Mouse (Mus musculus) small intestine, adult 2 months (tissue): ENCODE data around the gene Mlc1. TPM values are rescaled to one million over a fixed set of nuclear protein-coding genes. Genes with fewer than 3 reads are reported as not detected.

Source experiments
- H3K27ac ChIP-seq: fragments of 200-500 bp; 2 replicates; pipeline ENCODE4 v1.5.1; 2012; ENCODE audit warnings: low read depth, low read length, control low read depth, inconsistent platforms; ENCODE audit not compliant: insufficient read depth
- H3K27me3 ChIP-seq: fragments of 200-500 bp; 2 replicates; pipeline ENCODE4 v1.6.1; 2012; ENCODE audit warnings: mild to moderate bottlenecking, moderate library complexity, low read length, inconsistent platforms; ENCODE audit not compliant: control insufficient read depth, insufficient read depth
- H3K36me3 ChIP-seq: fragments of 200-500 bp; 2 replicates; pipeline ENCODE4 v1.6.1; 2012; ENCODE audit warnings: mild to moderate bottlenecking, low read length, control low read depth, inconsistent platforms; ENCODE audit not compliant: control insufficient read depth, insufficient read depth
- H3K4me1 ChIP-seq: fragments of 200-500 bp; 2 replicates; pipeline ENCODE4 v1.6.1; 2012; ENCODE audit warnings: low read length, inconsistent platforms, mixed read lengths; ENCODE audit not compliant: control insufficient read depth, insufficient read depth, insufficient read length
- H3K4me3 ChIP-seq: fragments of 200-500 bp; 2 replicates; pipeline ENCODE4 v1.5.1; 2012; ENCODE audit warnings: low read depth, mild to moderate bottlenecking, control low read depth, inconsistent platforms, low read length, moderate library complexity
- CTCF ChIP-seq: fragments of 200-500 bp; IDR thresholded peaks from 2 replicates; pipeline ENCODE4 v1.5.1; 2012; ENCODE audit warnings: low read depth, mild to moderate bottlenecking, control low read depth, inconsistent platforms, low read length, moderate library complexity, mixed read lengths; ENCODE audit not compliant: insufficient replicate concordance, insufficient read length; ENCODE audit errors: extremely low read depth
- POLR2A ChIP-seq: fragments of 200-500 bp; IDR thresholded peaks from 2 replicates; pipeline ENCODE4 v1.6.1; 2012; ENCODE audit warnings: low read depth, mild to moderate bottlenecking, control low read depth, inconsistent platforms, low read length, moderate library complexity
- WGBS: fragments of 180-500 bp; shearing (Covaris S2); methylation state at CpG from one replicate; pipeline ENCODE4 v1.1.7; 2018; 5-methylcytosine and 5-hydroxymethylcytosine counted together
- polyA plus RNA-seq: library from polyadenylated mRNA; depleted of rRNA; stranded (reverse); fragments of >200 nt; gene quantifications from 2 replicates; pipeline ENCODE4 v1.2.3, GENCODE M21; 2012

Gene Mlc1
- polyA plus RNA-seq, 1 experiment: 0.08 TPM

DNA sequence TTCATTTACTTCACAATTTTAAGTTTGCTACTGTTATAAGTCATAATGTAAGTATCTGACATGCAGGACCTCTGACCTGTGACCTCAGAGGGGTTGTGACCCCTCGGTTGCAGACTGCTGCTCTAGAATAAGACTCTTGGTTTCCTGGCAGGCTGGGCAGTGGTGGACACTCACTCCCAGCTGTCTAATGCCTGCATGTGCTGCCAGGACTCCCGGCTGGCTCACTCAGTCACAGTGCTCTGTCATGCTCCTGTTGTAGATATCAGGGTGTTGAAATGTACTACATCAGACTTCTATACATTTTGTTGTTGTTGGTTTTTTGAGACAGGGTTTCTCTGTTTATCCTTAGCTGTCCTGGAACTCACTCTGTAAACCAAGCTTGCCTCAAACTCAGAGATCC is 21.6 kb upstream of the Mlc1 start:
- H3K27ac ChIP-seq: no peak overlapping the region
- no peaks in the 10 kb centered on the region for H3K27me3 ChIP-seq
- H3K4me1 ChIP-seq: no peaks in the 10 kb centered on the region
- no peak for TF ChIP-seq POLR2A
- 68% methylated on average over 2 of the region's 2 CpGs for WGBS
- no peak overlapping the region for H3K4me3 ChIP-seq
- no peaks in the 10 kb centered on the region for H3K36me3 ChIP-seq

- TF ChIP-seq POLR2A: no peak
- TF ChIP-seq CTCF: no peak
- 67% methylated on average over 2 of the region's 2 CpGs for WGBS
Measured at GRCm38 (mm10) chr15:88999124-88999523, 20.3 kb upstream of the Mlc1 start.

GRCm38 (mm10) chr15:88998636-88999035 is 19.8 kb upstream of the Mlc1 start:
- H3K36me3 ChIP-seq: no peaks in the 10 kb centered on the region
- TF ChIP-seq POLR2A (no peak), CTCF (no peak)
- no peak overlapping the region for H3K4me3 ChIP-seq
- WGBS: 72% methylated on average over 8 of the region's 8 CpGs
- H3K4me1 ChIP-seq: no peaks in the 10 kb centered on the region
- H3K27me3 ChIP-seq: no peaks in the 10 kb centered on the region
- H3K27ac ChIP-seq: no peak overlapping the region

More at GRCm38 (mm10) chr15:88999124-88999523, 20.3 kb upstream of the Mlc1 start:
- no peak overlapping the region for H3K4me3 ChIP-seq
- H3K27me3 ChIP-seq: no peaks in the 10 kb centered on the region
- no peak overlapping the region for H3K27ac ChIP-seq
- H3K4me1 ChIP-seq: no peaks in the 10 kb centered on the region
- H3K36me3 ChIP-seq: no peaks in the 10 kb centered on the region

DNA sequence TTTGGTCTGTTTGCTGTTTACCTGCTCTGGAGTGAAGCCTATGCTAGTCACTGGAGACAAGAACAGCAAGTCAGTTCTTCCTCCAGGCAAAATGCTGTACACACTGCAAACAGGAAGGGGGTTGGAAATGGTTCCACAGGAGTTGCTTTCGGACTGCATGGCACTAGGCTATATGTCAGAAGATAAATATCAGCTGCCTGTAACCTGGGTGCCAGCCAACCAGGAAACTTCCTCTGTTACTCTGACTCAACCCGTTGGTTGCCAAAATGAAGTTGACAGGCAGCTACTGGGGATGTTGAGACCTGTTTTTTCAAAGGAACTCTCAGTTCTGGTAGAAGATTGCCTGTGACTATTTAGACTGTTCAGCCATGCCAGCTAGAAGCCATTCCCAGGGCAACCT is 10.4 kb upstream of the Mlc1 start:
- TF ChIP-seq POLR2A: no peak
- no peak for TF ChIP-seq CTCF

GRCm38 (mm10) chr15:88982534-88983079 is 3.8 kb upstream of the Mlc1 start, which contains the start of gene Mov10l1:
TSS of gene Mov10l1 (plus strand) at chr15:88982909.
- Histone ChIP-seq H3K27ac (no peak within 1 kb of the TSS), H3K4me1 (no peaks in the 10 kb centered on the region), H3K27me3 (no peaks in the 10 kb centered on the region), H3K36me3 (no peaks in the 10 kb centered on the region), H3K4me3 (no peak within 1 kb of the TSS)
- TF ChIP-seq CTCF: no peak
- no peak for TF ChIP-seq POLR2A
- WGBS: 91% methylated on average over 31 of the region's 31 CpGs

More for the DNA sequence above, 10.4 kb upstream of the Mlc1 start:
- 1% methylated on average over 2 of the region's 2 CpGs for WGBS
- H3K27me3 ChIP-seq: no peaks in the 10 kb centered on the region; the same call in 1 of the 2 replicates
- no peak overlapping the region for H3K4me3 ChIP-seq
- H3K27ac ChIP-seq: no peak overlapping the region
- no peaks in the 10 kb centered on the region for H3K4me1 ChIP-seq
- no peaks in the 10 kb centered on the region for H3K36me3 ChIP-seq

GRCm38 (mm10) chr15:88979138-88979446 is 285 bp upstream of the Mlc1 start:
- TF ChIP-seq CTCF: no peak
- no peak for TF ChIP-seq POLR2A
- Histone ChIP-seq H3K4me1 (no peaks in the 10 kb centered on the region), H3K4me3 (no peak overlapping the region), H3K27ac (no peak overlapping the region), H3K36me3 (no peaks in the 10 kb centered on the region), H3K27me3 (no peaks in the 10 kb centered on the region)
- 72% methylated on average over 3 of the region's 3 CpGs for WGBS

GRCm38 (mm10) chr15:88972300-88972699 is 6.5 kb downstream of the Mlc1 start:
- no peaks in the 10 kb centered on the region for H3K4me1 ChIP-seq
- no peaks in the 10 kb centered on the region for H3K36me3 ChIP-seq
- no peak overlapping the region for H3K4me3 ChIP-seq
- 76% methylated on average over 4 of the region's 4 CpGs for WGBS
- no peak overlapping the region for H3K27ac ChIP-seq
- TF ChIP-seq CTCF: no peak
- no peak for TF ChIP-seq POLR2A
- no peaks in the 10 kb centered on the region for H3K27me3 ChIP-seq

DNA sequence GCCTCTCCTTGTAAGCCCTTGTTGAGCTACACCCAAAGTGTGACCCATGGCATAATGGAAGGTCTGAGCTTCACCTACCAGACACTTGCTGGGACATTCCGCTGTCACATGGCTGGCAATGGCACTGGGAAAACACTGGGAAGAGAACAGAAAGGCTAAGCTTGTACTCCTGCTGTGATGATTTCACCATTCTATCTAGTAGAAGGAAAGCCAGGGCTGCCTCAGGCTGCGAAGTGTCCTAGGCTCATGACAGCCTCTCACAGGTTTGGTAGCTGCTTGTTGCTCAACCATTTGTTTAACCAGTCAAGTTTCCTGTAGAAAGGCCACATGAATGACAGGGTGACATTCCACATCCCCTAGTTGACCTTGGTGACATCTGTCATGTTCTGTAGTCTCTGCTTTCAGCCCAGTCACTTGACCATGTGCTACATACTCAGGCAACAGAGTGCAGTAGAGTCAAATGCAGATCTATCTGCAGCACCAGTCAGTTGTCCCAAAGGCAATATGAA is 14.7 kb downstream of the Mlc1 start:
- no peaks in the 10 kb centered on the region for H3K27me3 ChIP-seq
- H3K4me3 ChIP-seq: no peak overlapping the region
- H3K27ac ChIP-seq: no peak overlapping the region
- 84% methylated on average over 2 of the region's 2 CpGs for WGBS
- H3K36me3 ChIP-seq: no peaks in the 10 kb centered on the region
- TF ChIP-seq POLR2A (no peak), CTCF (no peak)
- H3K4me1 ChIP-seq: no peaks in the 10 kb centered on the region
